Mouse (Mus musculus): ENCODE data around the gene Gm4303. TPM values are rescaled to one million over a fixed set of nuclear protein-coding genes. Genes with fewer than 3 reads are reported as not detected.
"Not testable (repeated sequence)": the region's sequence is repeated elsewhere in the genome, so short reads cannot be mapped to it uniquely, and the experiment has no call there.

The Gm4303 gene
- not detected in 2 replicates for total RNA-seq (2015; ENCODE audit: low replicate concordance)
- total RNA-seq (2017; ENCODE audit: low replicate concordance), result not detected in 2 replicates

DNA sequence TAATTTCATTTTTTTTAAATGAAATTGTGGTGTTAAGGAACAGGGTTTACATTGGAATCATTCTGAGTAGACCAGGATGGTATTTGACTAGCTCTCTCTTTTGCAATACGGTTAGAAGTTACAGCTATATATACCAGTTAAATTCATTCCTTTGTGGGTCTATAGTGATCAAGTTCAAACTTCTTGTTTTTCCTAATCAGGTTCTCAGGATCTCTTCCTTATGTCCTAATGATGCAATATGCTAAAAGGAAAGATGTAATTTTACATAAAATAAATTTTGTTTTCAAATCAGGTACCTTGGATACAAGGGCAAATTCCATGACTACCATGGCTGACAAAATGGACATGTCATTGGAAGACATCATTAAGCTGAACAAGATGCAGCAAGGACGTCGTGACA, at the start of gene Gm4303:
TSS of gene Gm4303 (plus strand) at position 301 of the 400 bp plus-strand sequence.
- not testable (repeated sequence) for ATAC-seq (replicated peaks; ENCODE audit: low FRiP score, poor library complexity, severe bottlenecking)

DNA sequence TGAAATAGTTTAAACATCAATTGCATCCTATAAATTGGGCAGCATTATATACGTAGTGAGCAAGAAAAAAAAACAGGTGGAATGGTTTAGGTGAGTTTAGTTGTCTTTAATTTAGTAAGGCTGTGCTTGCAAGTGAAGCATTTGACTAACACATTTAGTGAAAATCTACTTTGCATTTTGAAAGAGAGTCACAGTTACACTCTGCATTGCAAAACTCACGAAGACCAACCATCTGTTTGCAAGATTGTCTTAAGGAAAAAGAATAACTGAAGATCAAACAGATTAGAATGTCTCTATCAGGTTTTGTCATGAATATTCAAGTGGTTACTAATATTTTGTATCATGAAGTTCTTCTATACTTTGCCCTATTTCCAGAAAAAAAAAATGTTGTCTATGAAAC, 49.7 kb upstream of the Gm4303 start:
- no peak for ATAC-seq (replicated peaks; ENCODE audit: low FRiP score, poor library complexity, severe bottlenecking)

DNA sequence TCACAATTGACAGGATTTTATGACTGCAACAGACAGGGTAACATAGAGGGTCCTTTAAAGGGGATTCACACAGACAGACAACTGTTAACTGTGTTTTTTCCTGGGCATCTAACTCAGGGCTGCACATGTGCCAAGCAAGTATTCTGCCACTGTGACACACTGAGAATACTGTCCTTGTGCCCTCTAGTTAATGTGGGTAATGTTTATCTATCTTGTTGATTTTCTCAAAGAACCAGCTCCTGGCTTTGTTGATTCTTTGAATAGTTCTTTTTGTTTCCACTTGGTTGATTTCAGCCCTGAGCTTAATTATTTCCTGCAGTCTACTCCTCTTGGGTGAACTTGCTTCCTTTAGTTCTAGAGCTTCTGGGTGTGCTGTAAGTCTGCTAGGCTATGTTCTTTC, 45.7 kb upstream of the Gm4303 start:
- ATAC-seq (replicated peaks; ENCODE audit: low FRiP score, poor library complexity, severe bottlenecking), result not testable (repeated sequence)

DNA sequence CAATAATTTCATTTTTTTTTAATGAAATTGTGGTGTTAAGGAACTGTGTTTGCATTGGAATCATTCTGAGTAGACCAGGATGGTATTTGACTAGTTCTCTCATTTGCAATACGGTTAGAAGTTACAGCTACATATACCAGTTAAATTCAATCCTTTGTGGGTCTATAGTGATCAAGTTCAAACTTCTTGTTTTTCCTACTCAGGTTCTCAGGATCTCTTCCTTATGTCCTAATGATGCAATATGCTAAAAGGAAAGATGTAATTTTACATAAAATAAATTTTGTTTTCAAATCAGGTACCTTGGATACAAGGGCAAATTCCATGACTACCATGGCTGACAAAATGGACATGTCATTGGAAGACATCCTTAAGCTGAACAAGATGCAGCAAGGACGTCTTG, 10.4 kb upstream of the Gm4303 start, which contains the start of gene Gm4301:
TSS of gene Gm4301 (plus strand) at position 301 of the 400 bp plus-strand sequence.
- not testable (repeated sequence) for ATAC-seq (replicated peaks; ENCODE audit: low FRiP score, poor library complexity, severe bottlenecking)

- ATAC-seq (replicated peaks; ENCODE audit: low FRiP score, poor library complexity, severe bottlenecking), result not testable (repeated sequence)
Measured at GRCm38 (mm10) chr10:100340536-100340935, 5.2 kb upstream of the Gm4303 start, which contains the start of gene Gm4302. Gm4302 (plus strand) TSS chr10:100340836.

DNA sequence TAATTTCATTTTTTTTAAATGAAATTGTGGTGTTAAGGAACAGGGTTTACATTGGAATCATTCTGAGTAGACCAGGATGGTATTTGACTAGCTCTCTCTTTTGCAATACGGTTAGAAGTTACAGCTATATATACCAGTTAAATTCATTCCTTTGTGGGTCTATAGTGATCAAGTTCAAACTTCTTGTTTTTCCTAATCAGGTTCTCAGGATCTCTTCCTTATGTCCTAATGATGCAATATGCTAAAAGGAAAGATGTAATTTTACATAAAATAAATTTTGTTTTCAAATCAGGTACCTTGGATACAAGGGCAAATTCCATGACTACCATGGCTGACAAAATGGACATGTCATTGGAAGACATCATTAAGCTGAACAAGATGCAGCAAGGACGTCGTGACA, 5.0 kb downstream of the Gm4303 start, which contains the start of gene Gm4305:
TSS of gene Gm4305 (plus strand) at position 301 of the 400 bp plus-strand sequence.
- ATAC-seq (replicated peaks; ENCODE audit: low FRiP score, poor library complexity, severe bottlenecking), result not testable (repeated sequence)

- ATAC-seq (replicated peaks; ENCODE audit: low FRiP score, poor library complexity, severe bottlenecking), result not testable (repeated sequence)
Measured at GRCm38 (mm10) chr10:100356841-100357240, 11.1 kb downstream of the Gm4303 start.

GRCm38 (mm10) chr10:100361038-100361437, 15.3 kb downstream of the Gm4303 start, which contains the start of gene Gm4307:
Gm4307 (plus strand) TSS chr10:100361338.
- ATAC-seq (replicated peaks; ENCODE audit: low FRiP score, poor library complexity, severe bottlenecking), result not testable (repeated sequence)

GRCm38 (mm10) chr10:100382460-100382859, 36.7 kb downstream of the Gm4303 start, which contains the start of gene Gm4312:
Gm4312 (minus strand) TSS chr10:100382560.
- ATAC-seq (replicated peaks; ENCODE audit: low FRiP score, poor library complexity, severe bottlenecking), result not testable (repeated sequence)

Other genes with a start within 250 kb of the Gm4303 start
- not detected in 2 replicates for gene Gm4301, start 10.3 kb upstream of the Gm4303 start, total RNA-seq (2015; ENCODE audit: low replicate concordance)
- not detected in 2 replicates for gene Gm4301, start 10.3 kb upstream of the Gm4303 start, total RNA-seq (2017; ENCODE audit: low replicate concordance)
- gene Gm4302, start 5.1 kb upstream of the Gm4303 start, total RNA-seq (2015; ENCODE audit: low replicate concordance), result not detected in 2 replicates
- not detected in 2 replicates for gene Gm4302, start 5.1 kb upstream of the Gm4303 start, total RNA-seq (2017; ENCODE audit: low replicate concordance)
- gene Gm4305, start 5.1 kb downstream of the Gm4303 start, total RNA-seq (2015; ENCODE audit: low replicate concordance), result not detected in 2 replicates
- not detected in 2 replicates for gene Gm4305, start 5.1 kb downstream of the Gm4303 start, total RNA-seq (2017; ENCODE audit: low replicate concordance)
- gene Gm4307, start 15.4 kb downstream of the Gm4303 start, total RNA-seq (2015; ENCODE audit: low replicate concordance), result not detected in 2 replicates
- not detected in 2 replicates for gene Gm4307, start 15.4 kb downstream of the Gm4303 start, total RNA-seq (2017; ENCODE audit: low replicate concordance)
- gene Gm4312, start 36.6 kb downstream of the Gm4303 start, total RNA-seq (2015; ENCODE audit: low replicate concordance), result not detected in 2 replicates
- gene Gm4312, start 36.6 kb downstream of the Gm4303 start, total RNA-seq (2017; ENCODE audit: low replicate concordance), result not detected in 2 replicates
- 7.3 and 10.2 TPM in 2 replicates for gene Tmtc3, start 141.4 kb downstream of the Gm4303 start, total RNA-seq (2015; ENCODE audit: low replicate concordance)
- gene Tmtc3, start 141.4 kb downstream of the Gm4303 start, total RNA-seq (2017; ENCODE audit: low replicate concordance), result 3.6 and 4.0 TPM in 2 replicates
- gene Cep290, start 141.6 kb downstream of the Gm4303 start, total RNA-seq (2015; ENCODE audit: low replicate concordance), result 8.8 and 15.5 TPM in 2 replicates
- 22.6 and 63.6 TPM in 2 replicates for gene Cep290, start 141.6 kb downstream of the Gm4303 start, total RNA-seq (2017; ENCODE audit: low replicate concordance)
- gene 4930430F08Rik, start 244.5 kb downstream of the Gm4303 start, total RNA-seq (2015; ENCODE audit: low replicate concordance), result 11.5 and 13.1 TPM in 2 replicates
- gene 4930430F08Rik, start 244.5 kb downstream of the Gm4303 start, total RNA-seq (2017; ENCODE audit: low replicate concordance), result 30.2 and 31.0 TPM in 2 replicates
- gene 1700017N19Rik, start 244.5 kb downstream of the Gm4303 start, total RNA-seq (2015; ENCODE audit: low replicate concordance), result not detected in 2 replicates
- 0.84 TPM in 1 of 2 replicates, not detected in the other for gene 1700017N19Rik, start 244.5 kb downstream of the Gm4303 start, total RNA-seq (2017; ENCODE audit: low replicate concordance)